Mouse (Mus musculus) cerebellum, adult 8-10 months (tissue): ENCODE measurements at regions not wholly inside any gene's neighbourhood (a gene's known extent, or its start where the extent isn't known, plus 50 kb on each side); places are given as distances from the start of the nearest gene placed in this dataset.

Experiments
- DNase-seq: peaks from one replicate; pipeline ENCODE4 v3.0.0; 2022

DNA sequence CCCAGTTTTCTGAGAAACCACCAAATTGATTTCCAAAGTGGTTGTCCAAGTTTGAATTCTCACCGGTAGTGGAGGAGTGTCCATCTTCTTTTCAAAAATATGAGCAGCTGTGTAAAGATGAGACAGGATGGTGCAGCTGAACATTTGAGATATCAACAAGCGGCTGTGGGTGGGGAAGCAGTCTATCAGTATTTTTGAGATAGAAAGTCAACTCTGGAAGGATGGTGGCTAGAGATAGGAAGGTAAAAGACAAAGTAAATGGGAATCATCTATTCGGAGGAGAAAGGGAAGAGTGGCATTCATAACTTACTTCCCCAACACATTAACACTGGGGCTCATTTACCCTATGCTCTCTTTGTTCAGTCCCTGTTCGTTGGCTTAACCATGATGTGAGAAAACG lies 146.9 kb upstream of the Gmnc start:
- DNase-seq, result no peak

DNA sequence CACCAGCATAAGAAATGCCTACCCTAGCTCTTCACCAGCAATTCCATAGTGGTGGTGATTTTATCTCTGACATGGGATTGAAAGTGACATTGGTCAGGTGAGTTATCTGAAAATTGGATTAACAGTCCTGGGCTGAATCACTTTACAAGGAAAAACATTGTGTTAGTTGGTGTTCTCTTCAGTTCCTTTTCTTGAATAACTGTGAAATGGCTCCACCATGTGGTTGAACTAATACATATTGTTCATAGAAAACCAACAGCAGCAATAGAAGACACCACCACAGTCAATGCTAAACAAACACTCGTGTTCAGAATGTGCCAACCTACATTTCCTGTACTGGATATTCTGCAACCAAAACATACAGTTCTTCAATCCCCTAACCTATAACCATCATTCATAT lies 147.5 kb upstream of the Gmnc start:
- DNase-seq, result no peak

DNA sequence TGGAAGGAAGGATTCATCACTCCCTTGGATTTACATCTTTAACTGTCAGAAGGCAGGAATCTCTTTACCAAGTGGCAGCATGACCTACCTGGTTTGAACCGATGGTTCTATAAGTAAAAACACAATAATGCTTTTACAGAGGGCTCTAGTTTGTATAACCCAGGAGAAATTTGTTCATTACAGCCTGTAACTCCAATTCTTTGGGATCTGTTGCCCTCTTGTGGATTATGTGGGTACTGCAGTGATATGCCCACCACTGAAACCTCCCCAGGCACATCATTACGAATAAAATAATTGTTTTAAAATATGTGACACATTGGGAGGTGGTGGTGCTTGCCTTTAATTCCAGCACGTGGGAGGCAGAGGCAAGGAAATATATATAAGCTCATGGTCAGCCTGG lies 148.6 kb upstream of the Gmnc start:
- peak; percentile 46 for DNase-seq

DNA sequence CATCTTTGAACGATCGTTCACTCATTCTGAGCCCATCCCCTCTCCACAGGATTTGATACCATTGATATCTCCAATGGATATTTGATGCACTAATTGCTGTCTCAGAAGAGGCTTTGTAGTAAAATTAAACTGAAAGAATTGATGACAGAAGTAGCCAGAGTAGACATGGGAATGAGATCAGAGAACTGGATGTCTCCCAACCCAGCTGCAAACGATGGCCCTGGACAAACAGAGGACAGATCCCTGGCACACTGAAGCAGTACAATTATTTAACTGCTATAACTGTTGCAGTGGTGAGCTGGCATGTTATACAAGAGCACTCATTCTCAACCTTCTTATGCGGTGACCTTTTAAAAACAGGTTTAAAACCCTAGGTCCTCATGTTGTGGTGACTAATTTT lies 151.5 kb upstream of the Ostn start:
- DNase-seq, result no peak

DNA sequence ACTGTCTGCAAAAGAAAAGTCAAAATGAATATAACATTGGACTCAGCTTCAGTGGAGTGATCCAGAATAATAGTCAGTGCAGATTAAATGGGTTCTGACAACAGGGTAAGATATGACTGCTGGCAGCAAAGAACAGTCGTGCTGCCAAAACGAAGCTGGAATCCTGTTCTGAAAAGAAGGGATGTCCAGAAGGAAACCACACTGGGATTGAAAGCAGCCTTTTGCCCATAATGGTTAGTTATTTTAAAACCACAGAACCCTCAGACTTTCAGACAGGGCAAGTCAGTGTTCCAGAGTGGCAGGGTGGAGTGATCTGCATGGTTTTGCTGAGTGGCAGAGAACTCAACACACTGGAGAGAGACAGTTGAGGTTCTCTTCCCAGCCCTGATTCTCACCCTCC lies 111.6 kb upstream of the Ostn start:
- DNase-seq, result no peak
